Mouse (Mus musculus) thymus, postnatal 10 days (tissue): Measurements from ENCODE around the gene Susd1.
A peak's percentile ranks its signal among the peaks of the same experiment; 100 is the strongest.

Experiments
- DNase-seq, 2 experiments: peaks; one replicate each; pipeline ENCODE4 v3.0.0; 2021; ENCODE audit warnings: low spot score in 2 of 2

Gene Susd1

DNA sequence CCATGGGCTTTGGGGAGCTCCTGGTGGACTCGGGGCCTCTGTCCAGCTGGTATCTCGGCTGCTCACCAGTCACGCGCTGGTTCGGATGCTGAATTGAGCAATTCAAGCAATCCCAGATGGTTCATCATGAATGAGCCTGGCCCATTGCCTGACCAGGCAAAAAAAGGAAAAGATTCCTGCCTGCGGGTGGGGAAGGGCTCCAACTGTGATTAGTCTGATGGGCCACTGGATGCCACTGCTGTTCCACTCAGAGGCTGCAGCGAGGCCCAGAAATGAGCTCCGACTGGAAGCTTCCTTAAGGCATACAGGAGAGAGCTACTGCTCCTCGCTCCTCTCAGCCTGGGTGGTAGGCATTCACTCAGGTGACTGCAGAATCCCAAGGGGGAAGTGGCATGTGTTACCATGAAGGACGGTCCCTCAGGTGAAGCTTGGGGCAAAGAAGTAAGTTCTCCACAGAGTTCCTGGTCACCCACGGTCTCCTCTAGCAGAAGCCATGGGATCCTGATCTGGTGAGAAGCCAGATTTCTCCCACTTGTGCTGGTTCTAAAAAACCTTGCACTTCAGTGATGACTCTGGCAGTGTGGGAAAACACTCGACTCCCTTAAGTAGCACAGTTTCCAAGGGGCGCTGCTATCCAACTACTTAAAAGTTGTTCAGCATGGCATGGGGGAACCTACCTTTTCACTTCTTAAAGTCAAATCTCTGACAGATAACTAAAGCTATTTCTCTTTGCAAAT is 57.3 kb downstream of the Susd1 start:
- no peak for DNase-seq

DNA sequence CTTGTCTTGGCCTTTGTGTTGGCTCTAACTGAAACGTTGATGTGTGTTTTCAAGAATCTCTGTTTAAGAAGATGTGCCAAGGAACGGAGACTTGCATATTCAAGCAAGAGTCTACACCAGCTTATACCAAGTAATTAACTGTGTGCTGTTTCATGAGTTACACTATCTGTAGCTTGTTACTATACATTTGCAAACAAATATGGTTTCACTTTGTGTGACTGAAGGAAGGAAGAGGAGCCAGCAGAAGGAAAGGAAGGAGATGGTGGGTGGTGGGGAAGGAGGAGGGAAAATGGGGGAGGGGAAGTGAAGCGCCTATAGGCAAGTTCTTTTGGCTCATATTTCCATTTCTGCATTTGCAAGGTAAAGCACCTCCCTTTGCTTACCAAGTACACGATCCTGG is 58.0 kb downstream of the Susd1 start:
- no peak for DNase-seq

DNA sequence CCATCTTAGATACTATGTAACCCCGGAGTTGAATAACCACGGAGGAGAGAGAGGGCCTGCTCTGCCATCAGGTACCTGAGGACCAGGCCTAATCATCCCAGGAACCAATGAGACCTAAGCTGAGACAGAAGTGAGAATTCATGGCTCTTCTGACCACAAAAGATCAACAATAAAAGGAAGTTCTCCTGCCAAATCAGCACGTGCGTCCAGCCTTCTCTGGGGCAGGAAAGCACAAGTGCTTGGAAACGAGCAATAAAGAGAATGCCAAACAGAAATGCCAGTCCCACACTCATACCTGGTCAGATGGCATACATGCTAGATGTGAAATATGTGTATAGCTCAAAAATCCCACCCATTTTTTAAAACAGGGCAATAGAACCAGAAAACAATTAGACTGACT is 58.6 kb downstream of the Susd1 start:
- no peak for DNase-seq

DNA sequence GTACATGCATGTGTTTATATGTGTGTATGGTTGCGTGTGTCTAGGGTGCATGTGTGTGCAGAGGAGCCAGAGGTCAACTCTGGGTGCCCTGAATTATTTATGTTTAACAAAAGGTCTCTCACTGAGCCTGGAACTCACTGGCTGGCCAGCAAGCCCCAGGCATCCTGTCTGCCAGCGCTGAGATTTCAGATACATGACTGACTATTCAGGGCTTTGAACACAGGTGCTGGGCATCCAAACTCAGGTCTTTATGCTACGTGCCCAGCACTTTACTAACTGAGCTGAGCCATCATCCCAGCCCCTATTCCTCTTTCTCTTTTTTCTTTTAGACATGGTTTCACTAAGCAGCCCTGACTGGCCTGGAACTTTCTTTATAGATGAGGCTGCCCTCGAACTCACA is 59.8 kb downstream of the Susd1 start:
- no peak for DNase-seq

DNA sequence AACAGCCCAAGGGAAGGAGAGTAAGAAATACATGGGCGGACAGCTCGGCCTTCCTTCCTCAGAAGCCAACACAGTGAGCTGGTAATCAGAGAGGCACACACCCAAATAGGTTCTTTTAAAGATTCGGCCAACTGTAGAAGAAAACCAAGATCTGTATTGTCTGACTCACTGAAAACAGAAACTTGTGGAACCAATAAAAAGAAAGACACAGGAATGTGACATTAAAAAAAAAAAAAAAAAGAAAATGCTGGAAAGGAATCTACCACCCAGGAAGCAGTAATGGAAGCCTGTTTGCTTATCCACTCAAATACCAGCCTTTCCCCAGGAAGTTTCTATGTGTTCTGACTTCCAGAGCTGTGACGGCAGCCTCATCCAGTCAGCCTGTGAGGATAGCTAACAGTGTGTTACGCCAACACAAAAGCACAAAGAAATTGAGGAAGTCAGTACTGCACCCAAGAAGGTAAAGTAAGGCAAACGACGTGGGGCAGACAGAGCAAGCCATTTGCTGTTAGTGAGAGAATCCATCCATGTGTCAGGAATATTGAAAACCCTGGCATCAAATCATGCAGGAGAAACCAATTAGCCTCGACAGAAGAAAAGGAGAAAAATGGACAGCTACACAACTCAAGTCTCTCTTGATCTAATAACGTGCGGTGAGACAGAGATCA is 64.0 kb downstream of the Susd1 start:
- DNase-seq: no peak

DNA sequence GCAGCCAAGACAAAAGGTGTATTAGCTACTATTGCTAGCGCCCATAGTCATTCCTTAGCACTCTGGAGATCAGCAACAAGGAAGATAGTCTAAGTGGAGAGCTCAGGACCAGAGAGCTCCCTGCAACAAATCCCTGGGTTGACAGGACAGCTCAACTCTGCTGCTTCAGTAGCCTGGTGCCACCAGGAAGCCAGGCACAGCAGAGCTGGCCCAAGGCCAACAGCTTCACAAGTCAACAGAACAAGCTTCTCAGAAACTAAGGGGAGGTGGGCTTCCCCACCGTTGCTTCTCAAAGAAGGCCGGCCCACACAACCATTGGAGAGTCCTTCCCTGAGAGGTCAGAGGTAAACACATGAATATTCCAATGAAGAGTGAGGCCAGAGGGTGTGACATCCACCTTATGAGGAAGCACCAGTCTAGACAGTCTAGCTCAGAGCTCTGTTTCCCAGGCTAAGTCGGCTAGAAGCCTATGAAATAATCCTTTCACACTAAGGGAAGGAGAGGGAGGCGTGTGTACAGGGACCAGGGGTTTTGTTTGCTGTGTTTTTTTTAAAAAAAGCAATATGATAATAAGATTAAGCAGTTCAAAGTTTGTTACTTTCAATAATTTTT is 65.8 kb downstream of the Susd1 start:
- no peak for DNase-seq

DNA sequence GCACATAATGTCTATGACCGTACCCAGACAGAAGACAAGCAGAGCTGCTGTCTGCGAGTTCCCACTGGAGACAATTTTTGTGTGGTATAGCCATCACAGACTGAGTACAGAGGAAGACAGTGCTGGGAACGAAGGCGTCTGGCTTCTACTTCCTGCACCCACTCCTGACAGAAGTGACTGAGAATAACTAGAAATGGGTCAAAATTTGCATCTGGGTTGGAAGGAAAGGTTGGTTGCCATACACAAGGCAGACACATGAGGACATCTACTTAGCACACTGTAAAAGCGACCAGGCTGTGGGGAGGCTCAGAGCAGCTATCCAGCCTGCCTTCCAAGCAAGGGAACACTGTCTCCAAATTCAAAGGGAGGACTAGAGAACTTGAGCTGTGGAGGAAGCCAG is 66.5 kb downstream of the Susd1 start:
- no peak for DNase-seq

DNA sequence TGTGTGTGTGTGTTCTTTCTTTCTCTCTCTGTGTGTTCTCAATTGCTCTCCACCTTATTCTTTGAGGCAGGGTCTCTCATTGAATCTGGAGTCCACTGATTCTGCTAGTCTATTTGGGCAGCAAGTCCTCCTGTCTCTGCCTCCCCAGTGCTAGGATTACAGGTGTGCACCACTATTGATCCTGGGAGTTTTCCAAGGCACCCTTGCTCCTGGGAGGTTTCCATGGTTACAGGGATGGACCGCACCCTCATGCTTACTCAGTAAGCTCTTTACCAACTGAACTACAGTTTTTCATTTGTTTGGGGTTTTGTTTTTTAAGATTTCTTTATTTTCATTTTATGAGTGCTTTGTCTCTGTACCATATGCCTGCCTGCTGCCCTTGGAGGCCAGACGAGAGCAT is 68.5 kb downstream of the Susd1 start:
- DNase-seq: no peak

DNA sequence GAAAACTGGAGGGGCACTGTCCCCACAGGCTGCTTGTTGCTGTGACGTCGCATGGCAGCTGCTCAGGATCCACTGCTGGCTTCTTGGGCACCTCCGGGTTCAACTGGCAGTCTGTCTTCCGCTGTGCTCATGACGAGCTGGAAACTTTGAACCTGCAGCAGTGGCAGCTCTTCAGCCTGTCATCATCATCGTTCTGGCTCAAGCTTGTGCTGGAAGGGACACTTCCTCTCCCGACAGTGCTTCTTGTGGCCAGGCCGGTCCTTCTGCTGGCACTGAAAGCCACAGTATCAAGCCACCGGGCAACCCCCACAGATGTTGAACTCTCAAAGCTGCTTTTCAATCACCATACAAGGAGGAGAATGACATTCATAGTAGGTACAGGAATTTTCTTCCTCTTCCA is 70.3 kb downstream of the Susd1 start:
- DNase-seq: no peak

DNA sequence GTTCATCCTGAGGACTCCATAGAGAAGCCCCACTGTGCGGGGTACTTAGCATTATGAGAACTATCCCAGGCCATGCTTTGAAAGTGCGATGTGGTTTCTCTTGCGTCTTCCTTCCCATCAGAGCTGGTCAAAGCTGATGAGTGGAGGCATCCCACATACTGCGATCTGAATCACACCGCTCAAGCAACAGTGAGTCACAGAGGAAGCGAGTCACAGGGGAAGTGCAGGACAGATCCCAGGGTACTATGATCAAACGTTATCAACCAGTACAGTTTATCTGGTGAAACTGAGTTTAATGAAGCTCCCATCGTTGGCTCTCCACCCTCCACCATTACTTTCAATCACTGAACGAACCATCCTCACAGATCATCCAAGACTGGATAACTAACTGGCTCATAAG is 72.2 kb downstream of the Susd1 start:
- DNase-seq: no peak

DNA sequence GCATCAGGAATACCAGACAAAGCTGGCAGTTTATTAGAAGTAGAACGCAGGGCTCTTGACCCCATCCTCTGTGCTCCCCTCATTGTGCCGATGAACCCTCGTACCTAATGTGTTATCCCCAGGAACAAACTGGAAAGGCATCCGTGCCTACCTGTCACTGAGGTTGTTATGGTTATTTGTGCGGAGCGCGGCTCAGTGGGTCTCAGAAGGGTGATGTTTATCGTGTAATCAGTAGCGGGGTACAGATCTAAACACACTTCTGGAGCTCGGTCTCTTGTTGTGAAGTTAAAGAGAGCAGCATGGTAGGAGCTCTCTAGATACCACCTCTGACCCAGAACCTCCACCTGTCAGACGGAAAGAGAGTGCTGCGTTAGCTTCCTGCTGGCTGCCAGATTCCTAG is 72.9 kb downstream of the Susd1 start:
- DNase-seq: no peak

DNA sequence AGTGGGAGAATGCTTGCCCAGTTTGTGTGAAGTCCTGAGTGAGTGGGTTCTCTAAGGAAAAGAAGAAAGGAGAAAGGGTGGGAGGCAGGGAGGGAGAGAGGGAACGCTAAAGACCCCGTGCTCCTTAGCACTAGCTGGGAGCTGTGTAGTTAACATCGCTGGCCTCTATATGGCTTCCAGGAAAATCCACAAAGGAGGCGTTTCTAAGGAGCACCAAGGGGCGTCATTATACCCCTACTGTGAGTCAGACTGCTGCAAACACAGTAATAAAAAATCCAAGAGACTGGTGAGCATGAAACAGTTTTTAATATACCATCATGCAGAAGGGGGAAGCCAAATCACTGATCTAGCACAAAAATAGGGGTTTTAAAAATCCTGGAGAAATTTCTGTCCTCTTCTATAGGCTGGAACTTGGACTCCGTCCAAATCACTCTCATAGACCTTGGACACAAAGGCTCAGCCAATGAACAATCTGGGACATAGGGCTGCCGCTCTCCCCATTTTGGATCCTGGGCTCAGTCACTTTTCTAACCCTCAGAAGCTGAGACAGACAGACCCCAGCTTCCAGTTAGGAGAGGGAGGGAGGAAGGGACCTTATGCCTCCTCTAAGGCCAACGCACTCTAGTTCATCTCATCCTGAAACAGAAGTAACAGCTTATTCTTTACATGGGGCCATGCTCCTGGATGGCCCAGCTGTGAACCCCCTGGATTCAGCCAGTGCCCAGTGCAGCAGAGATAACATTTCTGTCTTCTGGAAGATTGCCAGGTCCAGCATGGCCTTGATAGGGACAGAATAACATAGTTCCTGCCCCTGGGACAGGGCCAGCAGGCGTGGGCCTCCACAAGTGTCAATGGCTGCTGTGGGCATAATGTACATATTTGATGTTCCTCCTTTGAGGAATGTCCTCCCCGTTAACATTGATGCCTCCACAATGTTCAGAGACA is 73.9 kb downstream of the Susd1 start:
- DNase-seq: no peak

DNA sequence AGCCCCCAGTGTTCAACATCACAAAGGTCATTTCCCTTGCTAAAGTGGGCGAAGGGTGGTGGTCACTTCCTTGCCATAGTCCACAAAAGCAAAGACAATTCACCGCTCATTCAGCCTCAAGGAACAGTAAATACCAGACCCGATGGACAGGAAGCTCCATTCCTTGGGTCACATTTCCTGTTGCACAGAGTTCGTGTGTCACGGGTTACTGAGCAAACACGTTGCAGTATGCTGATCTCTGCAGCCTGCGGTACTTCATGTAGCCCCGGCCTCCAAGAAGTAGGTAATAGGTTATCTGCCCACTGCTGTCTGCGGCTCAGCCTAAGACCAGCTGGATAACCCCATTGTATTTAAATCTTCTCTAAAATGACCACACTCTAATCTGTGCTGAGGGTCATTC is 75.4 kb downstream of the Susd1 start:
- DNase-seq: no peak

DNA sequence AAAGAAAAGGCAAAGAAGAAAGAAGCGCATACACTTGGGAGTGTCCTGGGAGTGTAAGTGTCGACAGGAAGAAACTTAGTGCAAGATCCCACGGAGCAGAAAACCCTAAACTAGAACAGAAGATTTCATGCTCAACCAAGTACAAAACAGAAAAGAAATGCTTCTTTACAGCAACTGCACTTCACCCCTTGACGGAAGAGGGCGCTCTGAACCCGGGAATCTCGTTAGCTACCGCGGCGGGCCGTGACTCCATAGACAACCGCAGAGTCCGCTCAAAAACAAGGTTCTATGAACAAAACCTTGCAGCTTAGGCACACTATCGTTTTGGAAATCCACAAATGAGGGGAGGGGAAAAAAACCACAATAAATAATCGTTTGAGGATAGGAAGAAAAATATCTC is 77.7 kb downstream of the Susd1 start:
- DNase-seq: peak; percentile 48 to 83

DNA sequence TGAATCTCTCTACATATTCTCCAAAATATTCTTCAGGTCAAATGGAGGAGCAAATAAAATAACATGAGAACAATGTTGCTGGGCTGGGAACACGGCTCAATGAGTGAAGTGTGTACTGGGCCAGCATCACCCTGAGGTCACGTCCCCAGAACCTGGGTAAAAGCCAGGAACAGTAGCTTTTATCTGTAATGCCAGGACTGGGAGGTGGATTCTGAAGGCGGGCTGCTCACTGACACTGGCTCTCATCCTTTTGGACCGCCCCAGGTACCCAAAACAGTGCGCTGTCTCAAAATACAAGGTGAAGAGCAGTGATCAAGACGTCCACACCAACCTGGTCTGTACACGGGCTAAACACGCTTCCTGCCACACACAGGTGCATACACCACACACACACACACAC is 78.5 kb downstream of the Susd1 start:
- DNase-seq: no peak

DNA sequence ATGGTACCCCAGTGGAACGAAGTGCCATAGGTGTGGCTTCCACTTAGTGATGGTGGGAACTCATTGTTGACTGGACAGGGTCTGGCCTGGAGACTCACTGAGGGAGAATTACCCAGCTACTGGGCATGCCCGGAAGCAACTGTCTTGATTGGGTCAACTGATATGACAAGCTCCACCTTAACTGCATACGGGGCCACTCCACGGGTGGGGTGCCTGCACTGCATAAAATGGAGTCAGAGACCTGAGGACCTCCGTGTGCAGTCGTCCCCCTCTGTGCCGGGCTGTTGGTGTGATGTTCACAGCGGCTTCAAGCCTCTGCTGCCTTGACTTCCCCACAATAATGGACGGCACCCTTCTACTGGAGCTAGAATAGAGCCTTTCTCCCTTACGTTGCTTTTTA is 79.5 kb downstream of the Susd1 start:
- no peak for DNase-seq

DNA sequence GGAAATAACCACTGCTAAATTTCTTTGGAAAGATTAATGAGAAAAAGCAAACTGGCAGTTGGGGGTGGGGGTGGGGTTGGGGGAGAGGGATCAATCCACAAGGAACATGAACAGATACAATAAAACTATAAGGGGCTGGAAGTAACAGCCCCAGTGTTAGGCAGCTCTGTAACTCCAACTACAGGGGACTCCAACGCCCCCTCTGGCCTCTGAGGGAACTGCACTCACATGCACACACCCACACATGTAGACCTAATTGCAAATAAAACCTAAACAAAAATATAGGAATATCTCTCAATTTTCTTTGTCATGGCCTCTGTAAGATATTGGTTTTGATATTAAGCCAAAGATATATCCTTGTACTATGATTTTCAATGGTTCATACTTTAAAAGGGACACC is 83.0 kb downstream of the Susd1 start:
- no peak for DNase-seq

DNA sequence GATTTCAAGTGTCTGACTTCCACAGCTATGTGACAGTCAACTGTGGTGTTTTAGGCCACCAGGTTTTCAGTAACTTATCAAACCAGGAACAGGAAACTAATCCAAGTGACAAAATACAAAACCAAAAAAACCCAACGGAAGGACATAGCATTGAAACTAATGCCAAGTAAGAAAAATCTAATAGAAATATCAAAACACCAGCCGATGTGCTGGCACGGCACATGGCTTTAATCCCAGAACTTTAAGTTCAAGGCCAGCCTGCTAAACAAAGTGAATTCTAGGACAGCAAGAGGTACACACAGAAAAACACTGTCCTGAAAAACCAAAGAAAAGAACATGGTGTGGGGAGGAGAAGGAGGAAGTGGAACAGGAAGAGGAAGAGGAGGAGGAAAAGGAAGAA is 83.8 kb downstream of the Susd1 start:
- DNase-seq: no peak

DNA sequence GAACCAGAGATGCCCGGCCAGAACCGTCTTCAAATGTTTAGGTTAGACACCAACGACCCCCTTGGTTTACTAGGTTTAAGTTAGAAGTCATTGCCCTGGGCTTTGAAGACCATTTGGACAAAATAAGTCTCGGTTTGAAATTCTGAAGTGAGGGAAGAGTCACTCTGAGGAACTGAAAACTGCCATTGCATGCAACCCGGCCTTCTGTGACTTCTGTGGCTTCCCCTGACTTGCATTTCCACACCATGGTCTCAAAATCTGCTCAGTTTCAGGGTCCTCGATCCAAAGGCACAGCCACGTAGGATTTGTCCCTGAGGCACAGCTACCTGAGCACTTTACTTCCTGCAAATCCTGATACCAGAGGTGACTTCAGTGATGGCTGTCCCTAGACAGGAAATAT is 86.5 kb downstream of the Susd1 start:
- no peak for DNase-seq

DNA sequence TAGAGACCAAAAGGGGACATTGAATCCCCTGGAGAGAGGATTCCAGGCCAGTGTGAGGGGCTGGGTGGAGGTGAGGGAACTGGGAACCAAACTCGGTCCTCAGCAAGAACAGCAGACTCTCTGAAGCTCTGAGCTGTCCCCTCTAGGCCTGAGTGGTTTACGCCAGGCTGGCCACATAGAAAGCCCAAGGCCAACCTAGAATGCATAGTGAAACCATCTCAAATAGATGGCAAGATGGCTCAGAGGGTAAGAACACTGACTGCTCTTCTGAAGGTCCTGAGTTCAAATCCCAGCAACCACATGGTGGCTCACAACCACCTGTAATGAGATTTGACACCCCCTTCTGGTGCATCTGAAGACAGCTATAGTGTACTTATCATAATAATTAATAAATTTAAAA is 88.1 kb downstream of the Susd1 start:
- no peak for DNase-seq

DNA sequence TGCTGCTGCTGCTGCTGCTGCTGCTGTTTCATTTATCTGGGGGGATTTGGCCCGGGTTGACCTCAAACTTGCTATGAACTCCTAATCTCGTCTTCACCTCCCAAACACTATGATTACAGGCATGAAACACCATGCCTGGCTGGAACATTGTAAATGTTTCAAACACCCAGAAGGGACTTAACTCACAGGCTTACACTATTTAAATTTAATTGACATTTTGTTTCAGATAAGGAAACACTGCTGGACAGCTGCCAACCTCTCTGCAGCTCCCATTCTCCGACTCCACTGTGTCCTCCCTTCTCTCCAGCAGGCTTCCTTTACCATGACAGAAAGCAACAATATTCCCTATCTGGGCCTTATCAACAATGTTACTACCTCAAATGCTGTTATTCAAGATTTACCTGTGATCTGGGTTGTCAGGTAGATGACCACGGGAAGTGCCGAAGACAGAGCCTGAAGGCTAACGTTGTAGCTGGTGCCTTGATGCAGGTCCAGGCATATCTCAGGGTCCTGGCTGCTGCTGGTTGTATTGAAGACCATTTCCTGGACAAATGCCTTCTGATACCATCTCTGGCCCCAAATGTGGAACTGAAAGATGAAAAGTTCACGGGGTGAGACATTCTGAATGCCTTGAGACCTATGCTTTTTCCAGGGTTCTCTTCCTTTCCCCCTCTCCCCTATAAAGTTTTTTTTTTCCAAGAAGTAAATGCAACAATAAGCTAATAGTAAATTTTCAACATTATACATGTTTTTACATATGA is 88.8 kb downstream of the Susd1 start:
- DNase-seq: no peak

DNA sequence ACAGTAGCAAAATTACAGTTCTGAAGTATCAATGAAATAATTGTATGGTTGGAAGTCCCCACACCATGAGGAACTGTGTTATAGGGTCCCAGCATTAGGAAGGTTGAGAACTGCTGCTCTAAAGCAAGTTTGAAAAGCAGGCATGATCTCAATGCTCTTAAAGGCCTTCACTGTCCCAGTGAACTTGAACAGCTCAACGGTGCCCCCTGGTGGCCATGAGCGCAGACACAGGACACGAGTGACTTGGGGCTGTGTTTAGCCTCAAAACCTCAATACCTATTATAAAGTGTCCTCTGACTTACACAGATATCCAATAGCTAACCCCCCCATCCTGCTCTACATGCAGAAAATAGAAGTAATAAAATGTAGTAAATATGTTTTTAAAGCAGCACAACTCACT is 97.7 kb downstream of the Susd1 start:
- peak; percentile 78 to 93 for DNase-seq
